9 mouse cellular contexts compared by ENCODE assay signal in the genomic region with DNA sequence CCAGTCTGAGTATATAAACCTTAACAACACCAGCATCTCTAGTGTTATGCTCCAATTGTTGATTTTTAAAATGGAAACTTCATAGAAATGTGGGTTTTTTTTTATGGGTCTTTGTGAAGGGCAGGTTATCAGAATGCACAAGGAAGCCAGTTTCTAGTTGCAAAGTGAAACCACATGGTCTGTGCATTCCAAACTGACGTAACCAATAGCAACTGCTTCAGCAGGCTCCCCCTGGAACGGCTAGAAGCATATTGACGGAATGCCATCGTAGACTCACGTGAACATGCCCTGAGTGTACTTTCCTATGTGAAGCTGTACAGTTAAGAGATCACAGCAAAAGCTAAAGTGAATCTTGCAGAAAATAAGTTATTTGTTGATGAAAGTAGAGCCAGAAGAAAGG.
DNase-seq lines count a peak whose midpoint lies in the region; ATAC-seq and TF ChIP-seq lines count a peak whose summit lies in the region.
"Had no signal": no experiment of that assay in that cellular context is flagged by ENCODE, and none has a peak within 500 bp of the region (broad histone marks: within the 10 kb centered on the region; RNA-seq: fewer than 3 reads in every experiment).

No protein-coding gene starts in this region.

- H3K4me3 ChIP-seq in lung, embryonic 14.5 days (ENCODE audit: low read depth, low read length), result no peak overlapping the region
- no peak overlapping the region for H3K4me3 ChIP-seq in lung, adult 2 months (replicated peaks; ENCODE audit: extremely low read depth, low read depth, low read length)
- H3K4me3 ChIP-seq in forebrain, embryonic 11.5 days (ENCODE audit: low read depth, low read length), result no peak overlapping the region
- no peak overlapping the region; the same call in 1 of the 2 replicates for H3K4me3 ChIP-seq in limb, embryonic 12.5 days (replicated peaks)
- H3K4me3 ChIP-seq in stomach, embryonic 14.5 days (ENCODE audit: low read depth, low read length), result no peak overlapping the region
- H3K4me3 ChIP-seq in kidney, adult 2 months (ENCODE audit: insufficient read depth, low read depth, low read length), result no peak overlapping the region
- H3K4me3 ChIP-seq: layer of hippocampus, adult 2 months had no signal

- H3K4me1 ChIP-seq in lung, embryonic 14.5 days (ENCODE audit: insufficient read depth), result no peaks in the 10 kb centered on the region
- no peaks in the 10 kb centered on the region; the same call in 1 of the 2 replicates for H3K4me1 ChIP-seq in lung, adult 2 months (ENCODE audit: control insufficient read depth, insufficient read depth, low read length)
- H3K4me1 ChIP-seq in forebrain, embryonic 11.5 days (replicated peaks; ENCODE audit: control insufficient read depth, insufficient read depth, low read length), result no peaks in the 10 kb centered on the region
- H3K4me1 ChIP-seq in limb, embryonic 12.5 days (replicated peaks), result no peaks in the 10 kb centered on the region; the same call in 1 of the 2 replicates
- H3K4me1 ChIP-seq in stomach, embryonic 14.5 days (ENCODE audit: control insufficient read depth, insufficient read depth, low read length), result no peaks in the 10 kb centered on the region
- H3K4me1 ChIP-seq in kidney, adult 2 months (ENCODE audit: control insufficient read depth, insufficient read depth, low read length), result no peaks in the 10 kb centered on the region

- peak overlapping the region; percentile 15; the same call in 1 of the 2 replicates for H3K4me2 ChIP-seq in lung, embryonic 14.5 days
- H3K4me2 ChIP-seq in forebrain, embryonic 11.5 days (ENCODE audit: low read depth, low read length, severe bottlenecking), result no peak overlapping the region
- H3K4me2 ChIP-seq in limb, embryonic 12.5 days, result peak overlapping the region; percentile 47
- 0 out of 2 replicates have a peak overlapping the region, but pooled peaks have one; percentile 7 for H3K4me2 ChIP-seq in stomach, embryonic 14.5 days (replicated peaks; ENCODE audit: low read depth, low read length)

- DNase-seq in lung, embryonic 14.5 days, result peak; percentile 51
- DNase-seq in lung, adult 2 months, result no peak
- DNase-seq in forebrain, embryonic 11.5 days (ENCODE audit: low spot score), result peak; percentile 52
- no peak for DNase-seq in kidney, adult 2 months
- no peak for DNase-seq in cerebellum, adult 9-10 months
- DNase-seq in urinary bladder, postnatal 10 days (ENCODE audit: low spot score), result no peak

- no peaks in the 10 kb centered on the region for H3K36me3 ChIP-seq in lung, embryonic 14.5 days (ENCODE audit: insufficient read depth)
- no peaks in the 10 kb centered on the region for H3K36me3 ChIP-seq in forebrain, embryonic 11.5 days (ENCODE audit: control insufficient read depth, insufficient read depth, low read length)
- no peaks in the 10 kb centered on the region for H3K36me3 ChIP-seq in limb, embryonic 12.5 days
- H3K36me3 ChIP-seq in stomach, embryonic 14.5 days (ENCODE audit: control insufficient read depth, insufficient read depth, low read length), result no peaks in the 10 kb centered on the region
- no peaks in the 10 kb centered on the region for H3K36me3 ChIP-seq in kidney, adult 2 months (ENCODE audit: control insufficient read depth, insufficient read depth, low read length)

- H3K27ac ChIP-seq in lung, embryonic 14.5 days (ENCODE audit: low read depth), result no peak overlapping the region
- no peak overlapping the region for H3K27ac ChIP-seq in forebrain, embryonic 11.5 days (ENCODE audit: low read depth, low read length)
- peak overlapping the region; percentile 77 for H3K27ac ChIP-seq in limb, embryonic 12.5 days
- no peak overlapping the region for H3K27ac ChIP-seq in stomach, embryonic 14.5 days (ENCODE audit: low read length)
- H3K27ac ChIP-seq in kidney, adult 2 months (ENCODE audit: insufficient read depth, low read depth, low read length), result no peak overlapping the region
- H3K27ac ChIP-seq: layer of hippocampus, adult 2 months had no signal

- TF ChIP-seq POLR2A in lung, adult 2 months (IDR thresholded peaks at IDR 0.05; ENCODE audit: borderline replicate concordance, extremely low read depth, low read depth, low read length), result no peak
- no peak for TF ChIP-seq POLR2A in kidney, adult 2 months (IDR thresholded peaks at IDR 0.05; ENCODE audit: low read depth, low read length)

- no peaks in the 10 kb centered on the region for H3K9me3 ChIP-seq in lung, embryonic 14.5 days (ENCODE audit: low read depth, low read length)
- no peaks in the 10 kb centered on the region for H3K9me3 ChIP-seq in forebrain, embryonic 11.5 days (ENCODE audit: control insufficient read depth, low read length)
- H3K9me3 ChIP-seq in limb, embryonic 12.5 days, result no peaks in the 10 kb centered on the region
- H3K9me3 ChIP-seq in stomach, embryonic 14.5 days (ENCODE audit: control insufficient read depth, low read depth, low read length), result no peaks in the 10 kb centered on the region

- TF ChIP-seq CTCF in lung, embryonic 14.5 days (IDR thresholded peaks at IDR 0.05; ENCODE audit: low read depth), result no peak
- no peak for TF ChIP-seq CTCF in lung, adult 2 months (IDR thresholded peaks at IDR 0.05; ENCODE audit: insufficient read depth, low read length)
- TF ChIP-seq CTCF in kidney, adult 2 months (conservative IDR thresholded peaks at IDR 0.05; ENCODE audit: insufficient read depth, insufficient read length, low read depth, low read length), result no peak

- WGBS in lung, embryonic 14.5 days, result 21% methylated on average over 5 of the region's 5 CpGs
- WGBS in lung, adult 2 months, result 42% methylated on average over 5 of the region's 5 CpGs
- 33% methylated on average over 5 of the region's 5 CpGs for WGBS in forebrain, embryonic 11.5 days
- 3% methylated on average over 5 of the region's 5 CpGs for WGBS in limb, embryonic 12.5 days
- 16% methylated on average over 5 of the region's 5 CpGs for WGBS in stomach, embryonic 14.5 days
- WGBS in kidney, adult 2 months, result 38% methylated on average over 5 of the region's 5 CpGs

- ATAC-seq in lung, embryonic 14.5 days (ENCODE audit: insufficient read depth), result peak; percentile 80
- ATAC-seq in forebrain, embryonic 11.5 days (replicated peaks; ENCODE audit: low FRiP score), result peak; percentile 55; the same call in 1 of the 2 replicates
- ATAC-seq in limb, embryonic 12.5 days (ENCODE audit: insufficient number of reproducible peaks, insufficient read depth, low FRiP score, low TSS enrichment, low read depth), result peak; percentile 90
- ATAC-seq in stomach, embryonic 14.5 days (ENCODE audit: insufficient number of reproducible peaks, insufficient read depth, low FRiP score, low read depth), result no peak

- no peaks in the 10 kb centered on the region for H3K27me3 ChIP-seq in lung, embryonic 14.5 days (ENCODE audit: insufficient read depth, low read length)
- H3K27me3 ChIP-seq in forebrain, embryonic 11.5 days (ENCODE audit: control insufficient read depth, insufficient read depth, low read length), result no peaks in the 10 kb centered on the region
- no peaks in the 10 kb centered on the region for H3K27me3 ChIP-seq in limb, embryonic 12.5 days
- no peaks in the 10 kb centered on the region for H3K27me3 ChIP-seq in stomach, embryonic 14.5 days (ENCODE audit: control insufficient read depth, insufficient read depth, low read length)
- no peaks in the 10 kb centered on the region for H3K27me3 ChIP-seq in kidney, adult 2 months (replicated peaks; ENCODE audit: control insufficient read depth, insufficient read depth, low read length)

- no peak overlapping the region for H3K9ac ChIP-seq in lung, embryonic 14.5 days
- no peak overlapping the region for H3K9ac ChIP-seq in forebrain, embryonic 11.5 days (ENCODE audit: low read length)
- H3K9ac ChIP-seq in limb, embryonic 12.5 days (replicated peaks), result no peak overlapping the region
- H3K9ac ChIP-seq in stomach, embryonic 14.5 days (replicated peaks; ENCODE audit: low read depth, low read length), result no peak overlapping the region

Comparison
In these comparisons a context has a peak if more than half of its experiments do, and no peak if none do; other contexts are left out.
1. DNase-seq: peak in lung, embryonic 14.5 days (single experiment) and forebrain, embryonic 11.5 days (single experiment); none in lung, adult 2 months (single experiment), kidney, adult 2 months (single experiment), cerebellum, adult 9-10 months (single experiment) and urinary bladder, postnatal 10 days (single experiment).